Mouse (Mus musculus): ENCODE measurements at regions not wholly inside any gene's neighbourhood (a gene's known extent, or its start where the extent isn't known, plus 50 kb on each side); places are given as distances from the start of the nearest gene placed in this dataset.

GRCm38 (mm10) chr4:74563565-74563964 is 321.3 kb downstream of the Kdm4c start:
- no peak for TF ChIP-seq CTCF (IDR thresholded peaks at IDR 0.05; ENCODE audit: control insufficient read depth, insufficient read depth, insufficient read length)
- TF ChIP-seq MYOG (IDR thresholded peaks at IDR 0.05; ENCODE audit: control insufficient read depth, extremely low read depth, insufficient read length): no peak
- no peak for TF ChIP-seq MAX (IDR thresholded peaks at IDR 0.05)
- no peak for TF ChIP-seq USF1 (IDR thresholded peaks at IDR 0.05; ENCODE audit: low read depth)
- TF ChIP-seq FOSL1 (IDR thresholded peaks at IDR 0.05; ENCODE audit: insufficient read depth, low read length, poor library complexity, severe bottlenecking): no peak
- no peak for TF ChIP-seq CEBPB (IDR thresholded peaks at IDR 0.05; ENCODE audit: low read depth)
